Mouse (Mus musculus): ENCODE results near the gene Edem3. TPM values are rescaled to one million over a fixed set of nuclear protein-coding genes. Genes with fewer than 3 reads are reported as not detected.

Edem3 gene
- total RNA-seq, 1 experiment from 2014 or later, result 96.0 TPM

DNA sequence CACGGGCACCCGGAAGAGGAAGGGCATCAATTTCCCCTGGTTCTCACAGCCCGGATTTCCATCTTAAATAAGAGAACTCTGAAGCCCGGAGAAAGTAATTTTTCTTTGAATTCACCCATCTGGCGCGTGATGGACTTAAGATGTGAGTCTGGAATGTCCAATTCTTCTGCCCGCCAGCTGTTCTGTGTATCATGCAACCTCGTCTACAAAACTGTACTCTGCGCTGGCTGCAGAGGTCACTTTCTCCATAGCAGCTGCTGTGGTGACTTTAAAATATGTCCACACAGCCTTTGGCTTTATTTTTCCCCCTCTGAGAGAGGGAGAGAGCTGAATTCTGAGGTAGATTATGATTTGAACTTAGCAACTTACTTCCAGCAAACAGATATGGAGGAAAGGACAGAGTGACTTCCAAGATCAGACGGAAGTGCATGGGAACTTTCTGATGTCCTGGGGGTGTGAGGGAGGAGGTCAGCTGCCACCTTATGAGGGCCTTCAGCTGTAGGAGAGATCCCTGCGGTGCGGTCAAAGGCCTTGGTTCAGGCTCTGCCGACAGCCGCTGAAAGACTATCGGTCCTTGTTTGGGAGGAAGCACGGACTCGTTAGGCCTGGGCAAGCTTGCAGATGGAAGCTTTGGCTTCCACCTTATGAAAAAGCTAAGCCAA is 108.1 kb downstream of the Edem3 start:
- DNase-seq, result no peak

DNA sequence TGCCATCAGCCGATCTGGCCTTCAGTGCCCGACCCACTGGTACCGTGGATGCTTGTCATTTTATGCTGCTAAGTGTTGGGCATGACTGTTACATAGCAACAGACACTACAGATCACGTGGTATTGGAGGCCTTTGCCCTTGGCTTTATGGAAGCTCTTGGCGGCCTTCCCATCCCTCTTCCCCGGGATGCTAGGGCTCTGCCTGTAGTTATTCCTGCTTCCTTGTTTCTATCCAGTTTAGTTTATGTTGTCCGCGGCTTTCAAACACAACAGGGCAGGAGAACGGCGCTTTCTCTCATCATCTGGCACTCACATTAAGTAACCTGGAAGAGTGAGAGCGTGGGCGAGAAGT is 108.6 kb downstream of the Edem3 start:
- peak; percentile 80 for DNase-seq

DNA sequence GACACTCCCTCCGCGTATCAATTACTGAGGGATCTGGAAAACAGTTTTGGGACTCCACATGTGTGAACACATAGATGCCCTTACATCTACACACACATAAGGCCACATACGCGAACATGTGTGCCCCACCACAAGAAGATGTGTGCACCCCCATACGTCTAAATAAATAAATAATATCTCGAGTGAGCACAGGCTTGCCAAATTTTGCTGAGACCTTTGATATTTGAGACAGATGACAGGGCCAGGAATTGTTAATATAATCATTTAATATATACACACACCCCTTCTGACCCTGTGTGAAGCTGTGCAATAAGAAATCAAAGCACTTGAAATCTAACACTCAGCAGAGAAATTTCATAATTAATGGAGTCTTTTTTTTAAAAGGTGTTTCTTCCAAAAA is 109.2 kb downstream of the Edem3 start:
- no peak for DNase-seq

Other genes with a start within 250 kb of the Edem3 start
- 102 and 121 TPM in 2 replicates for gene Fam129a, start 184.2 kb upstream of the Edem3 start, total RNA-seq (2021)